ENCODE assay signal across 26 mouse cellular contexts in the genomic region with DNA sequence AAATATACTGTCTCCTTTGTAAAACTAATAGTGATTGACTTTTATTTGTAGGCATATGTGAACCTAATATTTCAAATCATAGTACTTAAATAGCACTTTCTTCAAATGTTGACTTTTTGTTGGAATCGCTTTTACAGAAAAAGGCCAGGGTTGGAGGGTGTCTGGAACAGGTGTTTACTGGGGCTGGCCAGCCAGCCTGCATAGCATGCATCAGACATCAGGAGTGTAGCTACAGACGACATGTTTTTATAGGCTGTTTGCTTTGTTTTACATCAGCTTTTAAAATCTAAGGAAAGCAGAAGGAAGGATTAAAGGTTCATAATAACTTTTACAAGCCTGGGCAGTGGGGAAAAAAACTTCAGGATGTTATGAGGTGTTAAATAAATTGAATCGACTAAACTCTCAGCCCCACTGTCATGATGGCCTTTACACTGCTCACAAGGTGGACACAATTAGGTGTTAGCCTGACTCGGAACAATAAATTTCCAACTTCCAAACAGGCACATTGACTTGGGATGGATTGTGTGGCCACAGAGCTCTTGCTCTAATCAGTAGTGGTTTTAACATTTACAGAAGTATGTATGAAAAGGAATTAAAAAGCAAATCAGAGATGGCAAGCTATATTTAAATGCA.
DNase-seq lines count a peak whose midpoint lies in the region; ATAC-seq lines count a peak whose summit lies in the region.
"Had no signal": no experiment of that assay in that cellular context is flagged by ENCODE, and none has a peak within 500 bp of the region (broad histone marks: within the 10 kb centered on the region; RNA-seq: fewer than 3 reads in every experiment).

No protein-coding gene starts in this region.

- no peaks in the 10 kb centered on the region for H3K27me3 ChIP-seq in limb, embryonic 11.5 days (ENCODE audit: control insufficient read depth, insufficient read depth, low read length)
- H3K27me3 ChIP-seq in limb, embryonic 10.5 days (ENCODE audit: low read depth, poor library complexity, severe bottlenecking): no peaks in the 10 kb centered on the region
- no peaks in the 10 kb centered on the region for H3K27me3 ChIP-seq in limb, embryonic 12.5 days
- H3K27me3 ChIP-seq: embryonic facial prominence, embryonic 13.5 days; embryonic facial prominence, embryonic 15.5 days; forebrain, embryonic 12.5 days; Patski had no signal

- ATAC-seq in limb, embryonic 11.5 days (ENCODE audit: insufficient number of reproducible peaks, low FRiP score, low TSS enrichment, low read depth): peak; percentile 80
- peak; percentile 92 for ATAC-seq in limb, embryonic 12.5 days (ENCODE audit: insufficient number of reproducible peaks, insufficient read depth, low FRiP score, low TSS enrichment, low read depth)
- ATAC-seq: activated CD4-positive, CD25-positive, alpha-beta regulatory T cell, adult 4 months; CD4-positive, CD25-positive, alpha-beta regulatory T cell, adult 4 months; forebrain, embryonic 14.5 days; forebrain, embryonic 16.5 days; Patski had no signal

- 18% methylated on average over 4 of the region's 4 CpGs for WGBS in limb, embryonic 11.5 days
- WGBS in limb, embryonic 10.5 days: 35% methylated on average over 4 of the region's 4 CpGs
- WGBS in limb, embryonic 12.5 days: 20% methylated on average over 4 of the region's 4 CpGs

- no peaks in the 10 kb centered on the region for H3K9me3 ChIP-seq in limb, embryonic 11.5 days (ENCODE audit: control insufficient read depth, low read length)
- H3K9me3 ChIP-seq in limb, embryonic 10.5 days (replicated peaks): no peaks in the 10 kb centered on the region
- no peaks in the 10 kb centered on the region for H3K9me3 ChIP-seq in limb, embryonic 12.5 days
- H3K9me3 ChIP-seq: embryonic facial prominence, embryonic 13.5 days; embryonic facial prominence, embryonic 15.5 days; forebrain, embryonic 10.5 days; forebrain, embryonic 12.5 days; G1E had no signal

- H3K36me3 ChIP-seq in limb, embryonic 11.5 days (ENCODE audit: control insufficient read depth, insufficient read depth, low read length): no peaks in the 10 kb centered on the region
- H3K36me3 ChIP-seq in limb, embryonic 10.5 days: no peaks in the 10 kb centered on the region
- no peaks in the 10 kb centered on the region for H3K36me3 ChIP-seq in limb, embryonic 12.5 days
- H3K36me3 ChIP-seq: embryonic facial prominence, embryonic 13.5 days; embryonic facial prominence, embryonic 15.5 days; forebrain, embryonic 10.5 days; forebrain, embryonic 12.5 days; G1E had no signal

- H3K4me2 ChIP-seq in limb, embryonic 11.5 days (ENCODE audit: low read depth, severe bottlenecking): no peak overlapping the region
- no peak overlapping the region for H3K4me2 ChIP-seq in limb, embryonic 12.5 days
- H3K4me2 ChIP-seq: embryonic facial prominence, embryonic 13.5 days; embryonic facial prominence, embryonic 15.5 days; forebrain, embryonic 12.5 days had no signal

- no peak overlapping the region for H3K4me3 ChIP-seq in limb, embryonic 11.5 days (ENCODE audit: low read depth, low read length)
- H3K4me3 ChIP-seq in limb, embryonic 10.5 days: no peak overlapping the region
- no peak overlapping the region for H3K4me3 ChIP-seq in limb, embryonic 12.5 days (replicated peaks)
- H3K4me3 ChIP-seq: embryonic facial prominence, embryonic 13.5 days; embryonic facial prominence, embryonic 15.5 days; erythroblast, embryonic 14.5 days; forebrain, embryonic 10.5 days; forebrain, embryonic 12.5 days had no signal

- DNase-seq in limb, embryonic 11.5 days (ENCODE audit: low spot score): peak; percentile 54
- no peak for DNase-seq in limb, embryonic 10.5 days (ENCODE audit: low spot score)
- no peak for DNase-seq in kidney, postnatal 14 days
- no peak for DNase-seq in heart, adult 8-10 months (ENCODE audit: low spot score)
- DNase-seq: adrenal gland, adult 8-10 months; adrenal gland, postnatal 25 days; B cell, adult 2 months; cerebellum, adult 11 months; cerebellum, adult 18-20 months; cerebellum, adult 8-10 months; cerebellum, adult 9-11 months; cerebellum, postnatal 14 days; cerebellum, postnatal 36 days; embryo, embryonic 11 days had no signal

- H3K27ac ChIP-seq in limb, embryonic 11.5 days (replicated peaks; ENCODE audit: low read depth, low read length): no peak overlapping the region
- no peak overlapping the region for H3K27ac ChIP-seq in limb, embryonic 10.5 days
- no peak overlapping the region for H3K27ac ChIP-seq in limb, embryonic 12.5 days
- H3K27ac ChIP-seq: embryonic facial prominence, embryonic 13.5 days; embryonic facial prominence, embryonic 15.5 days; forebrain, embryonic 10.5 days; forebrain, embryonic 12.5 days had no signal

- H3K4me1 ChIP-seq in limb, embryonic 11.5 days (ENCODE audit: control insufficient read depth, insufficient read depth, low read length): peaks cover 5% of the 10 kb centered on the region; the same call in 1 of the 2 replicates
- H3K4me1 ChIP-seq in limb, embryonic 10.5 days: peaks cover 32% of the 10 kb centered on the region
- peaks cover 20% of the 10 kb centered on the region for H3K4me1 ChIP-seq in limb, embryonic 12.5 days (replicated peaks)
- H3K4me1 ChIP-seq: embryonic facial prominence, embryonic 13.5 days; embryonic facial prominence, embryonic 15.5 days; forebrain, embryonic 10.5 days; forebrain, embryonic 12.5 days had no signal

- H3K9ac ChIP-seq in limb, embryonic 11.5 days (ENCODE audit: low read length): no peak overlapping the region
- H3K9ac ChIP-seq in limb, embryonic 12.5 days (replicated peaks): no peak overlapping the region
- H3K9ac ChIP-seq: embryonic facial prominence, embryonic 13.5 days; embryonic facial prominence, embryonic 15.5 days; forebrain, embryonic 12.5 days had no signal
